Mouse (Mus musculus): ENCODE measurements around the gene Cpm. TPM values are rescaled to one million over a fixed set of nuclear protein-coding genes. Genes with fewer than 3 reads are reported as not detected.

Gene Cpm
- polyA plus RNA-seq, 1 experiment from 2014 or later = 23.5 TPM

GRCm38 (mm10) chr10:117707114-117707838, 78.0 kb downstream of the Cpm start:
- Histone ChIP-seq H3K27me3 (ENCODE audit: insufficient read depth, low read length) (no peaks in the 10 kb centered on the region), H3K27ac (ENCODE audit: low read depth) (no peak overlapping the region), H3K9me3 (ENCODE audit: low read depth, low read length) (no peaks in the 10 kb centered on the region), H3K4me1 (ENCODE audit: insufficient read depth) (no peaks in the 10 kb centered on the region), H3K4me2 (no peak overlapping the region), H3K36me3 (ENCODE audit: insufficient read depth) (peaks cover 59% of the 10 kb centered on the region), H3K4me3 (ENCODE audit: low read depth, low read length) (no peak overlapping the region), H3K9ac (no peak overlapping the region)
- TF ChIP-seq CTCF (IDR thresholded peaks at IDR 0.05; ENCODE audit: low read depth) = no peak
- 90% methylated on average over 2 of the region's 2 CpGs for WGBS
- ATAC-seq (ENCODE audit: insufficient read depth) = no peak
- DNase-seq = no peak

GRCm38 (mm10) chr10:117708376-117708775, 79.1 kb downstream of the Cpm start:
- Histone ChIP-seq H3K4me3 (ENCODE audit: low read depth, low read length) (no peak overlapping the region), H3K4me1 (ENCODE audit: insufficient read depth) (no peaks in the 10 kb centered on the region), H3K27ac (ENCODE audit: low read depth) (no peak overlapping the region), H3K9me3 (ENCODE audit: low read depth, low read length) (no peaks in the 10 kb centered on the region), H3K36me3 (ENCODE audit: insufficient read depth) (peaks cover 49% of the 10 kb centered on the region), H3K27me3 (ENCODE audit: insufficient read depth, low read length) (no peaks in the 10 kb centered on the region), H3K4me2 (peak overlapping the region; percentile 83), H3K9ac (no peak overlapping the region)
- DNase-seq (no peak), ATAC-seq (ENCODE audit: insufficient read depth) (no peak)
- no peak for TF ChIP-seq CTCF (IDR thresholded peaks at IDR 0.05; ENCODE audit: low read depth)
- WGBS = 93% methylated on average over 2 of the region's 2 CpGs

- WGBS = 81% methylated on average over 9 of the region's 9 CpGs
- Histone ChIP-seq H3K4me2 (peak overlapping the region; percentile 83), H3K9ac (peak overlapping the region; percentile 99), H3K4me1 (ENCODE audit: insufficient read depth) (no peaks in the 10 kb centered on the region), H3K36me3 (ENCODE audit: insufficient read depth) (peaks cover 44% of the 10 kb centered on the region), H3K27ac (ENCODE audit: low read depth) (no peak overlapping the region), H3K9me3 (ENCODE audit: low read depth, low read length) (no peaks in the 10 kb centered on the region), H3K27me3 (ENCODE audit: insufficient read depth, low read length) (no peaks in the 10 kb centered on the region), H3K4me3 (ENCODE audit: low read depth, low read length) (peak overlapping the region; percentile 80)
- ATAC-seq (ENCODE audit: insufficient read depth) (no peak), DNase-seq (no peak)
- no peak for TF ChIP-seq CTCF (IDR thresholded peaks at IDR 0.05; ENCODE audit: low read depth)
These were observed 79.6 kb downstream of the Cpm start for GRCm38 (mm10) chr10:117708856-117709255.

- Histone ChIP-seq H3K4me3 (ENCODE audit: low read depth, low read length) (peak overlapping the region; percentile 80), H3K36me3 (ENCODE audit: insufficient read depth) (peaks cover 39% of the 10 kb centered on the region), H3K4me2 (peak overlapping the region; percentile 83), H3K27me3 (ENCODE audit: insufficient read depth, low read length) (no peaks in the 10 kb centered on the region), H3K27ac (ENCODE audit: low read depth) (peak overlapping the region; percentile 96; the same call in 1 of the 2 replicates), H3K4me1 (ENCODE audit: insufficient read depth) (no peaks in the 10 kb centered on the region), H3K9me3 (ENCODE audit: low read depth, low read length) (no peaks in the 10 kb centered on the region), H3K9ac (peak overlapping the region; percentile 99)
- DNase-seq = no peak
- ATAC-seq (ENCODE audit: insufficient read depth) = no peak
- no peak for TF ChIP-seq CTCF (IDR thresholded peaks at IDR 0.05; ENCODE audit: low read depth)
- WGBS = 35% methylated on average over 12 of the region's 12 CpGs
These were observed 80.1 kb downstream of the Cpm start for GRCm38 (mm10) chr10:117709326-117709830.

GRCm38 (mm10) chr10:117709930-117710603, 80.8 kb downstream of the Cpm start:
- under 1% methylated on average over 69 of the region's 71 CpGs for WGBS
- peak; percentile 81 for ATAC-seq (ENCODE audit: insufficient read depth)
- Histone ChIP-seq H3K27me3 (ENCODE audit: insufficient read depth, low read length) (no peaks in the 10 kb centered on the region), H3K27ac (ENCODE audit: low read depth) (peak overlapping the region; percentile 96), H3K36me3 (ENCODE audit: insufficient read depth) (peaks cover 32% of the 10 kb centered on the region), H3K4me2 (peak overlapping the region; percentile 83), H3K4me1 (ENCODE audit: insufficient read depth) (no peaks in the 10 kb centered on the region), H3K9me3 (ENCODE audit: low read depth, low read length) (no peaks in the 10 kb centered on the region), H3K4me3 (ENCODE audit: low read depth, low read length) (peak overlapping the region; percentile 80), H3K9ac (peak overlapping the region; percentile 99)
- DNase-seq = peak; percentile 81
- no peak for TF ChIP-seq CTCF (IDR thresholded peaks at IDR 0.05; ENCODE audit: low read depth)

GRCm38 (mm10) chr10:117710604-117711141, 81.4 kb downstream of the Cpm start, which contains the start of gene Mdm2:
Mdm2 (minus strand) TSS chr10:117710758.
- peak; percentile 76 for TF ChIP-seq CTCF (IDR thresholded peaks at IDR 0.05; ENCODE audit: low read depth)
- Histone ChIP-seq H3K27ac (ENCODE audit: low read depth) (peak within 1 kb of the TSS; percentile 96), H3K27me3 (ENCODE audit: insufficient read depth, low read length) (no peaks in the 10 kb centered on the region), H3K4me2 (peak within 1 kb of the TSS; percentile 83), H3K4me3 (ENCODE audit: low read depth, low read length) (peak within 1 kb of the TSS; percentile 80), H3K9ac (peak within 1 kb of the TSS; percentile 99), H3K4me1 (ENCODE audit: insufficient read depth) (no peaks in the 10 kb centered on the region), H3K36me3 (ENCODE audit: insufficient read depth) (peaks cover 26% of the 10 kb centered on the region), H3K9me3 (ENCODE audit: low read depth, low read length) (no peaks in the 10 kb centered on the region)
- ATAC-seq (ENCODE audit: insufficient read depth) (peak; percentile 93), DNase-seq (peak; percentile 98)
- under 1% methylated on average over 52 of the region's 52 CpGs for WGBS

- H3K4me3 ChIP-seq (ENCODE audit: low read depth, low read length) = peak overlapping the region; percentile 80
- H3K36me3 ChIP-seq (ENCODE audit: insufficient read depth) = peaks cover 22% of the 10 kb centered on the region
- TF ChIP-seq CTCF (IDR thresholded peaks at IDR 0.05; ENCODE audit: low read depth) = no peak
- H3K27me3 ChIP-seq (ENCODE audit: insufficient read depth, low read length) = no peaks in the 10 kb centered on the region
- no peak overlapping the region for H3K27ac ChIP-seq (ENCODE audit: low read depth)
- peak overlapping the region; percentile 70 for H3K4me2 ChIP-seq
- no peaks in the 10 kb centered on the region for H3K9me3 ChIP-seq (ENCODE audit: low read depth, low read length)
- H3K4me1 ChIP-seq (ENCODE audit: insufficient read depth) = no peaks in the 10 kb centered on the region
- no peak; the same call in 1 of the 2 replicates for ATAC-seq (ENCODE audit: insufficient read depth)
- H3K9ac ChIP-seq = no peak overlapping the region
- 68% methylated on average over 5 of the region's 5 CpGs for WGBS
- no peak for DNase-seq
These were observed 82.1 kb downstream of the Cpm start for GRCm38 (mm10) chr10:117711408-117711807.
